Mouse (Mus musculus) midbrain, embryonic 15.5 days (tissue): ENCODE results near the gene Bcr. TPM values are rescaled to one million over a fixed set of nuclear protein-coding genes. Genes with fewer than 3 reads are reported as not detected.

Source experiments
- ATAC-seq: fragments of 200-750 bp; cut with Nextera tagmentation; replicated peaks from 2 replicates; pipeline ENCODE4 v1.8.0; 2017; ENCODE audit warnings: moderate TSS enrichment
- H3K27ac ChIP-seq: fragments of 300-500 bp; sonication (generic); 2 replicates; pipeline ENCODE4 v1.5.1; 2015; ENCODE audit warnings: mild to moderate bottlenecking, inconsistent platforms
- H3K27me3 ChIP-seq: fragments of 300-500 bp; sonication (generic); replicated peaks from 2 replicates; pipeline ENCODE4 v1.6.1; 2015; ENCODE audit warnings: inconsistent platforms
- H3K36me3 ChIP-seq: fragments of 300-500 bp; sonication (generic); replicated peaks from 2 replicates; pipeline ENCODE4 v1.6.1; 2015; ENCODE audit warnings: inconsistent platforms
- H3K4me1 ChIP-seq: fragments of 300-500 bp; sonication (generic); 2 replicates; pipeline ENCODE4 v1.6.1; 2015; ENCODE audit warnings: inconsistent platforms
- H3K4me2 ChIP-seq: fragments of 300-500 bp; sonication (generic); 2 replicates; pipeline ENCODE4 v1.6.1; 2015; ENCODE audit warnings: inconsistent platforms, mild to moderate bottlenecking, moderate library complexity
- H3K4me3 ChIP-seq: fragments of 300-500 bp; sonication (generic); 2 replicates; pipeline ENCODE4 v1.5.1; 2015; ENCODE audit warnings: mild to moderate bottlenecking, inconsistent platforms
- H3K9ac ChIP-seq: fragments of 300-500 bp; sonication (generic); 2 replicates; pipeline ENCODE4 v1.6.1; 2015; ENCODE audit warnings: mild to moderate bottlenecking, inconsistent platforms
- H3K9me3 ChIP-seq: fragments of 300-500 bp; sonication (generic); 2 replicates; pipeline ENCODE4 v1.6.1; 2016; ENCODE audit warnings: inconsistent platforms
- WGBS: fragments of 180-500 bp; shearing (Covaris S2); methylation state at CpG from one replicate; pipeline ENCODE4 v1.1.7; 2015; ENCODE audit warnings: mixed read lengths; 5-methylcytosine and 5-hydroxymethylcytosine counted together
- polyA plus RNA-seq: library from polyadenylated mRNA; unstranded; fragments of >200 nt; fragmentation: Nextera tagmentation; extraction: Ambion mirVana; gene quantifications from 2 replicates; pipeline ENCODE4 v1.2.1, GENCODE M21; 2015

The Bcr gene
- polyA plus RNA-seq, 1 experiment from 2014 or later = 19.2 TPM

GRCm38 (mm10) chr10:75173712-75174111 lies 113.3 kb downstream of the Bcr start:
- peaks cover 51% of the 10 kb centered on the region for H3K36me3 ChIP-seq
- H3K27me3 ChIP-seq = no peaks in the 10 kb centered on the region
- no peak overlapping the region for H3K4me3 ChIP-seq
- H3K4me1 ChIP-seq = no peaks in the 10 kb centered on the region
- no peak overlapping the region for H3K9ac ChIP-seq
- no peak overlapping the region for H3K4me2 ChIP-seq
- H3K27ac ChIP-seq = no peak overlapping the region
- no peaks in the 10 kb centered on the region for H3K9me3 ChIP-seq
- 84% methylated on average over 12 of the region's 12 CpGs for WGBS
- ATAC-seq = no peak

GRCm38 (mm10) chr10:75176494-75176893 lies 116.1 kb downstream of the Bcr start:
- H3K27ac ChIP-seq = no peak overlapping the region
- no peak for ATAC-seq
- no peak overlapping the region for H3K4me3 ChIP-seq
- peaks cover 62% of the 10 kb centered on the region for H3K36me3 ChIP-seq
- no peak overlapping the region for H3K9ac ChIP-seq
- no peak overlapping the region for H3K4me2 ChIP-seq
- WGBS = 85% methylated on average over 8 of the region's 8 CpGs
- H3K27me3 ChIP-seq = no peaks in the 10 kb centered on the region
- no peaks in the 10 kb centered on the region for H3K4me1 ChIP-seq
- no peaks in the 10 kb centered on the region for H3K9me3 ChIP-seq

GRCm38 (mm10) chr10:75178911-75179310 lies 118.5 kb downstream of the Bcr start:
- H3K4me3 ChIP-seq = no peak overlapping the region
- H3K4me1 ChIP-seq = no peaks in the 10 kb centered on the region
- no peaks in the 10 kb centered on the region for H3K9me3 ChIP-seq
- 93% methylated on average over 5 of the region's 5 CpGs for WGBS
- no peak overlapping the region for H3K9ac ChIP-seq
- H3K36me3 ChIP-seq = peaks cover 64% of the 10 kb centered on the region
- H3K4me2 ChIP-seq = no peak overlapping the region
- no peak overlapping the region for H3K27ac ChIP-seq
- H3K27me3 ChIP-seq = no peaks in the 10 kb centered on the region
- ATAC-seq = no peak

- H3K9ac ChIP-seq = no peak overlapping the region
- no peaks in the 10 kb centered on the region for H3K4me1 ChIP-seq
- no peak overlapping the region for H3K4me3 ChIP-seq
- no peak overlapping the region for H3K27ac ChIP-seq
- ATAC-seq = peak; percentile 73
- H3K9me3 ChIP-seq = no peaks in the 10 kb centered on the region
- H3K36me3 ChIP-seq = peaks cover 56% of the 10 kb centered on the region
- 51% methylated on average over 14 of the region's 14 CpGs for WGBS
- no peak overlapping the region for H3K4me2 ChIP-seq
- no peaks in the 10 kb centered on the region for H3K27me3 ChIP-seq
Observed at GRCm38 (mm10) chr10:75182151-75182774, 121.9 kb downstream of the Bcr start.

- no peak overlapping the region for H3K9ac ChIP-seq
- H3K27me3 ChIP-seq = no peaks in the 10 kb centered on the region
- H3K4me2 ChIP-seq = no peak overlapping the region
- H3K27ac ChIP-seq = no peak overlapping the region
- peaks cover 31% of the 10 kb centered on the region for H3K36me3 ChIP-seq
- 92% methylated on average over 9 of the region's 9 CpGs for WGBS
- H3K9me3 ChIP-seq = no peaks in the 10 kb centered on the region
- ATAC-seq = no peak
- no peaks in the 10 kb centered on the region for H3K4me1 ChIP-seq
- no peak overlapping the region for H3K4me3 ChIP-seq
Observed at GRCm38 (mm10) chr10:75184826-75185225, 124.4 kb downstream of the Bcr start.

- H3K4me1 ChIP-seq = no peaks in the 10 kb centered on the region
- H3K4me2 ChIP-seq = no peak overlapping the region
- no peak overlapping the region for H3K4me3 ChIP-seq
- H3K36me3 ChIP-seq = peaks cover 20% of the 10 kb centered on the region
- 66% methylated on average over 6 of the region's 6 CpGs for WGBS
- no peak overlapping the region for H3K27ac ChIP-seq
- H3K27me3 ChIP-seq = no peaks in the 10 kb centered on the region
- H3K9me3 ChIP-seq = no peaks in the 10 kb centered on the region
- no peak for ATAC-seq
- no peak overlapping the region for H3K9ac ChIP-seq
Observed at GRCm38 (mm10) chr10:75186551-75186950, 126.2 kb downstream of the Bcr start.

GRCm38 (mm10) chr10:75187366-75188056 lies 127.1 kb downstream of the Bcr start:
- no peak overlapping the region for H3K4me2 ChIP-seq
- no peaks in the 10 kb centered on the region for H3K9me3 ChIP-seq
- no peaks in the 10 kb centered on the region for H3K4me1 ChIP-seq
- peaks cover 16% of the 10 kb centered on the region for H3K36me3 ChIP-seq
- 82% methylated on average over 8 of the region's 8 CpGs for WGBS
- no peak for ATAC-seq
- H3K4me3 ChIP-seq = no peak overlapping the region
- H3K27ac ChIP-seq = no peak overlapping the region
- H3K9ac ChIP-seq = no peak overlapping the region
- no peaks in the 10 kb centered on the region for H3K27me3 ChIP-seq

- Histone ChIP-seq H3K36me3 (no peaks in the 10 kb centered on the region), H3K9me3 (0 out of 2 replicates have a peak, but pooled peaks cover 3% of the 10 kb centered on the region), H3K9ac (no peak overlapping the region), H3K4me3 (no peak overlapping the region), H3K27me3 (no peaks in the 10 kb centered on the region), H3K4me2 (no peak overlapping the region), H3K4me1 (no peaks in the 10 kb centered on the region), H3K27ac (no peak overlapping the region)
- ATAC-seq = no peak
- WGBS = 51% methylated on average over 7 of the region's 7 CpGs
Observed at GRCm38 (mm10) chr10:75191647-75192046, 131.3 kb downstream of the Bcr start.

GRCm38 (mm10) chr10:75197817-75198216 lies 137.4 kb downstream of the Bcr start:
- no peak overlapping the region for H3K9ac ChIP-seq
- no peaks in the 10 kb centered on the region for H3K36me3 ChIP-seq
- H3K4me3 ChIP-seq = no peak overlapping the region
- no peak overlapping the region for H3K27ac ChIP-seq
- no peaks in the 10 kb centered on the region for H3K4me1 ChIP-seq
- no peak for ATAC-seq
- 83% methylated on average over 1 of the region's 1 CpGs for WGBS
- no peaks in the 10 kb centered on the region for H3K27me3 ChIP-seq
- H3K9me3 ChIP-seq = 0 out of 2 replicates have a peak, but pooled peaks cover 2% of the 10 kb centered on the region
- H3K4me2 ChIP-seq = no peak overlapping the region

GRCm38 (mm10) chr10:75200733-75201132 lies 140.3 kb downstream of the Bcr start:
- H3K9me3 ChIP-seq = no peaks in the 10 kb centered on the region
- WGBS = 86% methylated on average over 1 of the region's 1 CpGs
- H3K27ac ChIP-seq = no peak overlapping the region
- H3K27me3 ChIP-seq = no peaks in the 10 kb centered on the region
- H3K9ac ChIP-seq = no peak overlapping the region
- no peak overlapping the region for H3K4me2 ChIP-seq
- H3K36me3 ChIP-seq = no peaks in the 10 kb centered on the region
- no peaks in the 10 kb centered on the region for H3K4me1 ChIP-seq
- no peak overlapping the region for H3K4me3 ChIP-seq
- ATAC-seq = no peak

- no peaks in the 10 kb centered on the region for H3K36me3 ChIP-seq
- ATAC-seq = no peak
- H3K4me3 ChIP-seq = no peak overlapping the region
- no peaks in the 10 kb centered on the region for H3K27me3 ChIP-seq
- no peak overlapping the region for H3K27ac ChIP-seq
- WGBS = 79% methylated on average over 4 of the region's 4 CpGs
- H3K4me1 ChIP-seq = 0 out of 2 replicates have a peak, but pooled peaks cover under 1% of the 10 kb centered on the region
- no peak overlapping the region for H3K9ac ChIP-seq
- H3K9me3 ChIP-seq = no peaks in the 10 kb centered on the region
- H3K4me2 ChIP-seq = no peak overlapping the region
Observed at GRCm38 (mm10) chr10:75206192-75206591, 145.8 kb downstream of the Bcr start.

- Histone ChIP-seq H3K27ac (peak overlapping the region; percentile 100; the same call in 1 of the 2 replicates), H3K4me1 (peaks cover 16% of the 10 kb centered on the region), H3K36me3 (no peaks in the 10 kb centered on the region), H3K9me3 (no peaks in the 10 kb centered on the region), H3K27me3 (no peaks in the 10 kb centered on the region), H3K9ac (no peak overlapping the region), H3K4me2 (no peak overlapping the region), H3K4me3 (no peak overlapping the region)
- no peak for ATAC-seq
- 92% methylated on average over 3 of the region's 3 CpGs for WGBS
Observed at GRCm38 (mm10) chr10:75210841-75211240, 150.4 kb downstream of the Bcr start.
